Mouse (Mus musculus) liver, embryonic 14.5 days (tissue): ENCODE measurements around the gene Synpo2l. TPM values are rescaled to one million over a fixed set of nuclear protein-coding genes. Genes with fewer than 3 reads are reported as not detected.
"Not testable (repeated sequence)": the region's sequence is repeated elsewhere in the genome, so short reads cannot be mapped to it uniquely, and the experiment has no call there.

Source experiments
- ATAC-seq: fragments of 200-750 bp; cut with Nextera tagmentation; 2 replicates; pipeline ENCODE4 v1.8.0; 2017; ENCODE audit warnings: moderate number of reproducible peaks, mild to moderate bottlenecking, moderate library complexity; ENCODE audit not compliant: insufficient read depth
- DNase-seq, 3 experiments: peaks; one replicate each; pipeline ENCODE4 v3.0.0-alpha.2; 2012 to 2013; ENCODE audit warnings: low read depth in 3 of 3, low spot score in 3 of 3
- H3K27ac ChIP-seq: fragments of 300-500 bp; sonication (generic); 2 replicates; pipeline ENCODE4 v1.5.1; 2014; ENCODE audit warnings: moderate library complexity, mild to moderate bottlenecking, control low read depth, inconsistent platforms
- H3K27me3 ChIP-seq: fragments of 300-500 bp; sonication (generic); 2 replicates; pipeline ENCODE4 v1.6.1; 2014; ENCODE audit warnings: mild to moderate bottlenecking, low read length, moderate library complexity; ENCODE audit not compliant: control insufficient read depth, insufficient read depth
- H3K36me3 ChIP-seq: fragments of 300-500 bp; sonication (generic); replicated peaks from 2 replicates; pipeline ENCODE4 v1.6.1; 2014; ENCODE audit warnings: low read depth; ENCODE audit not compliant: control insufficient read depth, insufficient read depth
- H3K4me1 ChIP-seq, 2 experiments: fragments of 200-500 bp in 1 of 2; fragments of 300-500 bp in 1 of 2; sonication (generic) in 1 of 2; replicated peaks; 2 replicates each; pipeline ENCODE4 v1.6.1; 2012 to 2014; ENCODE audit warnings: antibody characterized with exemption in 1 of 2, inconsistent platforms in 1 of 2, low read length in 1 of 2; ENCODE audit not compliant: control insufficient read depth in 2 of 2, insufficient read depth in 2 of 2
- H3K4me2 ChIP-seq: fragments of 300-500 bp; sonication (generic); 2 replicates; pipeline ENCODE4 v1.6.1; 2014; ENCODE audit warnings: low read depth, mild to moderate bottlenecking, control low read depth, moderate library complexity
- H3K4me3 ChIP-seq, 2 experiments: fragments of 200-500 bp in 1 of 2; fragments of 300-500 bp in 1 of 2; sonication (generic) in 1 of 2; 2 replicates each; pipeline ENCODE4 v1.5.1; 2012 to 2014; ENCODE audit warnings: low read depth in 2 of 2, low read length in 2 of 2, mild to moderate bottlenecking in 2 of 2, control low read depth in 1 of 2, inconsistent platforms in 1 of 2, moderate library complexity in 1 of 2; ENCODE audit not compliant: insufficient read depth in 1 of 2
- H3K9ac ChIP-seq: fragments of 300-500 bp; sonication (generic); replicated peaks from 2 replicates; pipeline ENCODE4 v1.6.1; 2014; ENCODE audit warnings: mild to moderate bottlenecking, control low read depth, moderate library complexity
- H3K9me3 ChIP-seq: fragments of 300-500 bp; sonication (generic); 2 replicates; pipeline ENCODE4 v1.6.1; 2016; ENCODE audit warnings: low read length, mixed read lengths; ENCODE audit not compliant: control insufficient read depth
- CTCF ChIP-seq: IDR thresholded peaks from 2 replicates; pipeline ENCODE4 v1.5.1; 2016; ENCODE audit warnings: antibody characterized with exemption, low read depth, control low read depth
- EP300 ChIP-seq: IDR thresholded peaks from 2 replicates; pipeline ENCODE4 v1.6.1; 2016; ENCODE audit warnings: antibody characterized with exemption, low read depth
- WGBS: fragments of 180-500 bp; shearing (Covaris S2); extraction: QIAGEN DNeasy Blood & Tissue Kit; methylation state at CpG from one replicate; pipeline ENCODE4 v1.1.7; 2014; ENCODE audit not compliant: insufficient replicate concordance; 5-methylcytosine and 5-hydroxymethylcytosine counted together
- polyA plus RNA-seq, 2 experiments: library from polyadenylated mRNA; depleted of rRNA in 1 of 2; stranded (reverse) in 1 of 2; unstranded in 1 of 2; fragments of >200 nt; fragmentation: Nextera tagmentation in 1 of 2; extraction: Ambion mirVana in 1 of 2; gene quantifications; 2 replicates each; pipeline versions ENCODE4 v1.2.1 to v1.2.3; 2012 to 2014

Synpo2l gene
- 0.02 TPM in 2 replicates for polyA plus RNA-seq (2012; rRNA removed)
- 0.09 TPM in 1 of 2 replicates, not detected in the other for polyA plus RNA-seq (2014; fragmentation: Nextera tagmentation; extraction: Ambion mirVana)

DNA sequence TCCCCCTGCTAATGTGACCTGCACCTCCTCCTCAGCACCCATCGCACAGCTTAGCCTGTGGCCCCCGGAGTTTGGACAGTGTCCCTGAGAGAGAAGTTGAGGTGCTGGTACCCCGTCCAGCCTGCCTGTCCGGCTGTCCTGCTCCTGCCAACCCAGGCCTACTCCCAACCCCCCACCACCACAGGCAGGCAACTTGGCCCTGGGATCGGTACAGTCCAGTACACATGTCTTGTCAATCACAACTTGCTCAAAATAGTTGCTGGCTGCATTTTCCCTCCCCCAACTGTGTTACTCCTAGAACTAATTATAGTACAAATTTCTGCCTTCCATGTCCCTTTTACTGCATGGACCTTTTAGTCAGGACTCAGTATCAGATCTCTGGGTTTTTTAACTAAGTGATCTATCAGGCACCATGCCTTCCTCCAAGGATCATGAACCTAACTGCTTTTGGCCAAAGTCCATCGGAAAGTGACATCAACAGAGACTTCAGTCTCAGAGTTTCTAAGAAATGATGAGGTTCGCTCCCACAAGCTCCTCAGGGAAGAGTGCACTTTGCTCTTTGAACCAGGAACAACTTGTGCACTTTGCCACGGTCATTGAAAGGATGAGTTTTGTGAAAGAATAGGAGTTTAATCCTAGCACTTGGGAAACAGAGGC is at the start of gene Synpo2l:
Gene Synpo2l, minus strand, starts transcription at position 201 of the 657 bp plus-strand sequence.
- Histone ChIP-seq H3K36me3 (no peaks in the 10 kb centered on the region), H3K4me1 (peaks cover 0 to 2% of the 10 kb centered on the region in 2 experiments; a peak in 2 of 4 replicates), H3K27ac (no peak within 1 kb of the TSS), H3K4me3 (no peak within 1 kb of the TSS), H3K27me3 (peaks cover 10% of the 10 kb centered on the region), H3K9me3 (no peaks in the 10 kb centered on the region), H3K9ac (no peak within 1 kb of the TSS), H3K4me2 (no peak within 1 kb of the TSS)
- DNase-seq, result no peak
- 63% methylated on average over 8 of the region's 8 CpGs for WGBS
- TF ChIP-seq CTCF, result no peak
- TF ChIP-seq EP300, result no peak
- ATAC-seq, result no peak

DNA sequence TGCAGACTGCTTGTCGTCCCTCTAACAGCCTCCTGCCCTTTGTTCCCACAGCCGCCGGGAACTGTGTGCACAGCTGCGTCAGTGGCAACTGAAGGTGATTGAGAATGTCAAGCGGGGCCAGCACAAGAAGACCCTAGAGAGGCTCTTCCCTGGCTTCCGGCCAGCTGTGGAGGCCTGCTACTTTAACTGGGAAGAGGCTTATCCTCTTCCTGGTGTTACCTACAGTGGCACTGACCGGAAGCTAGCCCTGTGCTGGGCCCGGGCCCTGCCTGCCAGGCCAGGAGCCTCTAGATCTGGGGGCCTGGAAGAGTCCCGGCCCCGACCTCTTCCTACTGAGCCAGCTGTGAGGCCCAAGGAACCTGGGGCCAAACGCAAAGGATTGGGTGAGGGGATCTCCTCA is 45.7 kb upstream of the Synpo2l start:
- Histone ChIP-seq H3K4me1 (peaks cover under 1 to 8% of the 10 kb centered on the region in 2 experiments; a peak in 3 of 4 replicates), H3K4me2 (no peak overlapping the region), H3K9ac (no peak overlapping the region), H3K4me3 (no peak overlapping the region), H3K36me3 (peaks cover 12% of the 10 kb centered on the region), H3K27me3 (no peaks in the 10 kb centered on the region), H3K9me3 (no peaks in the 10 kb centered on the region), H3K27ac (no peak overlapping the region)
- no peak for TF ChIP-seq CTCF
- TF ChIP-seq EP300, result no peak
- DNase-seq, result no peak
- ATAC-seq, result no peak
- WGBS, result 65% methylated on average over 11 of the region's 11 CpGs

DNA sequence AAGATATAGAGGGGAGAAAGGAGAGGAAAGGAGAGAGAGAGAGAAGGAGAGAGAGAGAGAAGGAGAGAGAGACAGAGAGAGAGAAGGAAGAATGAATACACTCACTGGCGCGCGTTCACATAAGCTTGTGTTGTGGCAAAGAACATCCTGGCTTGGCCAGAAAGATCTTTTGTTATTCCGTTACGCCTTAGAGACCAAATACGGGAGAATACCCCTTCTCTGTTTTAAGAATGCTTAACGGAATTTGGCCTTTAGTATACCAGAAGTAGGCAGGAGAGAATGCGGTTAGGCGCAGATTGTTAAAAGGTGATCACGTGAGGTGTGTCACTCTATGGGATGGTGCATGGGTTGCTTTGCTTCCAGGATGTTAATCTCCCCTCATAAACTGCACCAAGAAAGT is 40.1 kb upstream of the Synpo2l start:
- no peak for DNase-seq
- ATAC-seq, result no peak
- no peak for TF ChIP-seq CTCF
- TF ChIP-seq EP300, result no peak
- 22% methylated on average over 10 of the region's 10 CpGs for WGBS
- no peaks in the 10 kb centered on the region for H3K27me3 ChIP-seq
- H3K27ac ChIP-seq, result no peak overlapping the region
- peak overlapping the region; percentile 75 to 98 for H3K4me3 ChIP-seq
- peak overlapping the region; percentile 96 for H3K9ac ChIP-seq
- H3K4me2 ChIP-seq, result peak overlapping the region; percentile 99
- no peaks in the 10 kb centered on the region; the same call in 1 of the 2 replicates for H3K36me3 ChIP-seq
- no peaks in the 10 kb centered on the region for H3K9me3 ChIP-seq
- peaks cover 12 to 14% of the 10 kb centered on the region in 2 experiments for H3K4me1 ChIP-seq

DNA sequence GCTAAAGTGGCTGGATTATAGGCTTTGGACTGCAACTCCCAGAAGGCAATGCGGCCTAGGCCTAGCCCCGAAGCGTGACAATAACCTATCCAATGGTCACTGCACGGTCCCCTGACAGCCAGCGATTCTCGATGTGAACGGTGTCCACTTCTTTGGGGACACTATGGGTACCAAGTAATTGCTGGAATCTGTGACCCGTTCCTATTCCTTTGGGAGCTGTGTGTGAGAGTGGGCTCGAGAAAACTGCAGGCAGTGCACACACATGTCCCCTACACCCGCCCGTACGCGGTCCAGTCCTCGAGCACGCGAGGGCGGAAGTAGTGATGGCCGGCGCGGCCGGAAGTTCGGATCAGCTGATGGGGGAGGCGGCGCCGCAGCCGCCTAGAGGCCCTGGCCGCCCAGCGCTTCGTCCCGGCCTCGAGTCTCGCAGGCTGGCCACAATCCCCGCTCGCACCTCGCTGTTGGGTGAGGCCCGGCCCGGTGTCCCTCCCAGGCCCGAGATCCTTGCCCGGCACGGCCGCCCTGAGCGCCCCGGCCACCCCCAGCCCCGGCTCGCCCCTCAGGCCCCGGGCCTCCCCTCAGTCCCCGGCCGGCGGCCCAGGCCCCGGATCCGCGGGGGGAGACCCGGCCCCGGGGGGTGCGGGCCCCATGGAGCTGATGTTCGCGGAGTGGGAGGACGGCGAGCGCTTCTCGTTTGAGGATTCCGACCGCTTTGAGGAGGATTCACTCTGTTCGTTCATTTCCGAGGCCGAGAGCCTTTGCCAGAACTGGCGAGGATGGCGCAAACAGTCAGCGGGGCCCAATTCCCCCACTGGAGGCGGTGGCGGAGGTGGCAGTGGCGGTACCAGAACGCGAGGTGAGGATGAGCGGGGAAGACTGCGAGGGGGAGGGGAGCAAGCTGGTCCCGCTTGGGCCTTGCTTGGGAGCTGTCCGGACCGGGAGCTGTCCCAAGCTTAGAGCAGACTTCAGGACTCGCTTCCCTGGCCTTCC is 39.3 kb upstream of the Synpo2l start, which contains the start of gene Zswim8:
Gene Zswim8, plus strand, starts transcription at position 352 of the 990 bp plus-strand sequence.
- WGBS, result under 1% methylated on average over 77 of the region's 80 CpGs
- no peak for TF ChIP-seq EP300
- TF ChIP-seq CTCF, result peak; percentile 41
- H3K4me1 ChIP-seq, result peaks cover 12 to 14% of the 10 kb centered on the region in 2 experiments

DNA sequence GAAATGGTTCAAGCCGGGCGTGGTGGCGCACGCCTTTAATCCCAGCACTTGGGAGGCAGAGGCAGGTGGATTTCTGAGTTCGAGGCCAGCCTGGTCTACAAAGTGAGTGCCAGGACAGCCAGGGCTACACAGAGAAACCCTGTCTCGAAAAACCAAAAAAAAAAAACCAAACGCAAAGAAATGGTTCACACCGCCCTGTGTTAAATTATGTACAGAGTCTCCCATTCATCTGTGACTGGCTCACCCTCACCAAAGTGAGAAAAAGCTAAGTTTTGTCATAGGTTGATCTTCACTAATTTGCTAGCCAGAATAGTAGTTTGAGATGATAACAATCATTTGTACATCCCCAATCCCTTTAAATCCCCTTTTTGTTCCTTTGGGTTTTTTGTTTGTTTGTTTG is 35.3 kb upstream of the Synpo2l start:
- not testable (repeated sequence) for H3K27me3 ChIP-seq, ATAC-seq, H3K9me3 ChIP-seq, DNase-seq, H3K36me3 ChIP-seq
- H3K4me2 ChIP-seq, result peak overlapping the region; percentile 81
- peak overlapping the region; percentile 78 for H3K9ac ChIP-seq
- peaks cover 20% of the 10 kb centered on the region in 2 experiments for H3K4me1 ChIP-seq
- H3K4me3 ChIP-seq, result peak overlapping the region; percentile 88 to 90
- H3K27ac ChIP-seq, result peak overlapping the region; percentile 86
- WGBS, result 6% methylated on average over 8 of the region's 8 CpGs

More for the DNA sequence above, 39.3 kb upstream of the Synpo2l start, which contains the start of gene Zswim8:
- Histone ChIP-seq H3K27ac (peak within 1 kb of the TSS; percentile 70), H3K27me3 (no peaks in the 10 kb centered on the region), H3K4me3 (peak within 1 kb of the TSS; percentile 75 to 98), H3K4me2 (peak within 1 kb of the TSS; percentile 99), H3K9ac (peak within 1 kb of the TSS; percentile 96), H3K36me3 (no peaks in the 10 kb centered on the region; the same call in 1 of the 2 replicates), H3K9me3 (no peaks in the 10 kb centered on the region)
- peak; percentile 86 for ATAC-seq
- peak; percentile 62 to 73 (median 68) for DNase-seq
